Mouse (Mus musculus) CH12.LX (cell line): ENCODE measurements around the gene Git2.

ENCODE experiments used
- CTCF ChIP-seq, 2 experiments: IDR thresholded peaks in 1 of 2; conservative IDR thresholded peaks in 1 of 2; 2 replicates each; pipeline ENCODE4 v1.5.1; 2011 to 2012; ENCODE audit warnings: low read depth in 2 of 2, low read length in 2 of 2, improper control_type of control experiment in 1 of 2, inconsistent platforms in 1 of 2, mild to moderate bottlenecking in 1 of 2, moderate library complexity in 1 of 2
- EP300 ChIP-seq: IDR thresholded peaks from 2 replicates; pipeline ENCODE4 v1.6.1; 2011; ENCODE audit warnings: low read length, improper control_type of control experiment
- GABPA ChIP-seq: IDR thresholded peaks from 2 replicates; pipeline ENCODE4 v1.6.1; 2012; ENCODE audit warnings: low read depth, low read length, improper control_type of control experiment, inconsistent platforms; ENCODE audit not compliant: insufficient replicate concordance
- HCFC1 ChIP-seq: IDR thresholded peaks from 2 replicates; pipeline ENCODE4 v1.6.1; 2012; ENCODE audit warnings: low read depth, mild to moderate bottlenecking, inconsistent platforms, low read length, improper control_type of control experiment
- KAT2A ChIP-seq: IDR thresholded peaks from 2 replicates; pipeline ENCODE4 v1.6.1; 2012; ENCODE audit warnings: low read length, improper control_type of control experiment, inconsistent platforms; ENCODE audit not compliant: insufficient replicate concordance
- RCOR1 ChIP-seq: conservative IDR thresholded peaks from 2 replicates; pipeline ENCODE4 v1.6.1; 2012; ENCODE audit warnings: low read depth, mild to moderate bottlenecking, inconsistent platforms, low read length, improper control_type of control experiment
- ZNF384 ChIP-seq: IDR thresholded peaks from 2 replicates; pipeline ENCODE4 v1.6.1; 2012; ENCODE audit warnings: low read depth, low read length, improper control_type of control experiment, inconsistent platforms

- no peak for TF ChIP-seq CTCF (conservative IDR thresholded peaks at IDR 0.05 in 1 of 2, IDR thresholded peaks at IDR 0.05 in 1 of 2; ENCODE audit: low read depth in 2 of 2, low read length in 2 of 2)
- no peak for TF ChIP-seq EP300
- no peak for TF ChIP-seq HCFC1
- TF ChIP-seq GABPA = no peak
- no peak for TF ChIP-seq KAT2A
- no peak for TF ChIP-seq RCOR1
- TF ChIP-seq ZNF384 = no peak
Measured at GRCm38 (mm10) chr5:114743697-114744090, 31.6 kb downstream of the Git2 start.
